Mouse (Mus musculus): ENCODE measurements around the gene Cmtm4.

The Cmtm4 gene

GRCm38 (mm10) chr8:104395703-104396357 is at the start of gene Cmtm4:
Gene Cmtm4 (minus strand): TSS chr8:104395807.
- peak; percentile 56 for DNase-seq (ENCODE audit: low read depth, low spot score)

DNA sequence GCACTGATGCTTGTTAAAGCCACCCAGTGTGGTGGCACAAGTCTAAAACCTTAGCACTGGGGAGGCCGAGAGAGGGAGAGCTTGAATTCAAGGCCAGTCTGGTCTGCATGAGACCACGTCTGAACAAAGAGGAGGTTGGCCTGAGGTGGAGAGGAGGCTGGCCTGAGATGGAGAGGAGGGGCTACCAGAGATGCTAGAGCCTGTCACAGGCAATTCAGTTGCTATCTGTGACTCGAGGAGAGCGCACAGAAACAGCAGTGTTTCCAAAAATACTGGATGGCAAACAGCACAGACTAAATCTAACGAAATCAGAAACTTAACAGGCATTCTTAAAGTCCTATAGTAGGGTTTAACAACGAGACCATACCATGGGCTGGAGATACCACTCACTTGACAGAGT is 49.6 kb upstream of the Cmtm4 start:
- DNase-seq (ENCODE audit: low read depth, low spot score) = no peak

DNA sequence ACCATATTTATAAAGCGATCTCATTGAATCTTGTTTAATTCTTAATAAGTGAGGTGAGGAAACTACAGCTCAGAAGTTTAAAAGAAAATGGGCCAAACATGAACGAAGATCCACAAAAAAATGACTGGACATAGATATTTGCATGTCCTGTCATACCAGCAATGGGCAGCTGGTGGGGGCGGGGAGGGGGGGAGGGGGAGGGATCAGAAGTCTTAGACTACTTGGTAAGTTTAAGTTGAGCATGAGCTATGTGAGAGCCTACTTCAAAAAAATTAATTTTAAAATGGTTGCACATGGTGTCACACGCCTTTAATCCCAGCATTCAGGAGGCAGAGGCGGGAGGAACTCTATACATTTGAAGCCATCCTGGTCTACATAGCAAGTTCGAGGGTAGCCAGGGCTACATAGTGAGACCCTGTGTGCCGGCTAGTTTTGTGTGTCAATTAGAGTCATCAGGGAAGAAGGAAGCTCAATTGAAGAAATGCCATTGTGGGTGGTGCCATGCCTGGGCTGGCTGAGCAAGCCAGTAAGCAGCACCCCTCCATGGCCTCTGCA is 47.6 kb upstream of the Cmtm4 start:
- no peak for DNase-seq (ENCODE audit: low read depth, low spot score)

DNA sequence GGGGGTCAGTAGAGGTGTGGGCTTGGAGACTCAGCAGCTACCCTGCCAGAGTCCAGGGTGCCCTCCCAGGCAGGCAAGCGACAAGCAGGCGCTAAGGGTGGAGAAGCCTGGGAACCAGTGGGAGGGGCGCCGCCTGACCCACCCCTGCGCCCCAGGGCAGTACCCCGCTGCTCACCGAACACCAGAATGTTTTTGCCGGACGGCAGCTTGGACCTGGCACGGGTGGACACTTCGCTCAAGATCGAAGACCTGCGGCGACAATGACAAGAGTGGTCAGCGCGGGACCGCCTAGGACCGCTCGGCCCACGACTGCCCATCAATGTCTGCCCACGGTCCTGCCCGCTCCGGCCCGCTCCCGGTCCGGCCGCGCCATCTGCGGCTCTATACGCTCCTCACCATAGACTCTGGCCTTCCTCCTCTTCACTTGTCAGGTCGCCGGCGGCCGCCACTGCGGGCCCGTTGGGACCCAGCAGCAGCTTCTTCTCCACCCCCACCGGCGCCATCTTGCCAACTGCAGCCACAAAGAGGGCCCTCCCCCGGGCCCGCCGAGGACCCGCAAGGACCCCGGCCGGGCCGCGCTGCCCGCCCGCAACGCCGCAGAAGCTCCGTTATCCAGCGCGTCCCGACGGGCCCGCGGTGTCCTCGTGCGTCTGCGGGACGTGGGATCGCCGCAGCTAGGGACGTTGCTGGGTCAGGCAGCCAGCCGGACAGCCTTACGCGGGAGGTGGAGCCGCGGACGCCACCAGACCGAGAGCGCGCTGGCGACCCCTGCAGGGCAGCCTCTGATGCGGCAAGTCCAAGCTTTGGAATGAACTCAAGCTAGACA is 46.9 kb upstream of the Cmtm4 start, which contains the start of gene Dync1li2:
Gene Dync1li2, minus strand, starts transcription at position 749 of the 826 bp plus-strand sequence.
- peak; percentile 84 for DNase-seq (ENCODE audit: low read depth, low spot score)

DNA sequence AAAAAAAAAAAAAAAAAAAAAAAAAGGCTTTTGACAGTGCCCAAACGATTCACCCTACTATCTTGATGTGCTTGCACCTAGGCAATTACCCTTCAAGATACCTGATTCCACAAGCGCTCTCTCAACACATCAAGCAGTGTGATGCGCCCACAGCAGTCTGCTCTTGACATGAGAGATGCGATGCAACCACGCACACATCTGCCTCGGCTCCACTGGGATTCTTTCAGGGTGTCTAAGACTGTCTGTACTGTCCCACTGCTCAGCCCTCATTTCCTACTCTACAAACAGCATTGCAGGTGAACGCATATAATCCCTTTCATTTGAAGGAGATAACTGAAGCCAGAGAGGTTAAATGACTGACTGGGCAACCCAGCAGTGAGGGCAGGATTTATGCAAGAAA is 46.0 kb upstream of the Cmtm4 start:
- no peak for DNase-seq (ENCODE audit: low read depth, low spot score)

DNA sequence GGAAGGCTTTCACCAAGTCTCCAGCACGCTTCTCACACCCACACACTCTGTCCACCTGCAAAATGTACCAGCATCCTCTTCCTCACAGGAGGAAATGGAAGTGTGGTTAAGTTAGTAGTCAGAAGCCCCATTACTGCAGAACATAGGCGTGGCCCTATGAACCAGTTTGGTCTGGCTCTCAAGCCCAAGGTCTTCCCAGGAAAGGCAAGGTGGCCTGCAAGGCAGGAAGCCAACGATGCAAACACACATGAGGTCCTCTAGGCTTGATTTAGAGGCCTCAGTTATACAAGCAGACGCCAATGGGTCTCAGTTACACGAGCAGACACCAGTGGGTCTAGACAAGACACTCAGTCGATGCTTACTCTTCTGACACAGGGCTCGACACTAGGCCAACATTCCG is 43.9 kb upstream of the Cmtm4 start:
- no peak for DNase-seq (ENCODE audit: low read depth, low spot score)

- no peak for DNase-seq (ENCODE audit: low read depth, low spot score)
Measured at GRCm38 (mm10) chr8:104437494-104438135, 42.0 kb upstream of the Cmtm4 start.

GRCm38 (mm10) chr8:104436591-104436990 is 41.0 kb upstream of the Cmtm4 start:
- no peak for DNase-seq (ENCODE audit: low read depth, low spot score)

- peak; percentile 77 for DNase-seq (ENCODE audit: low read depth, low spot score)
Measured at GRCm38 (mm10) chr8:104436038-104436437, 40.4 kb upstream of the Cmtm4 start.

DNA sequence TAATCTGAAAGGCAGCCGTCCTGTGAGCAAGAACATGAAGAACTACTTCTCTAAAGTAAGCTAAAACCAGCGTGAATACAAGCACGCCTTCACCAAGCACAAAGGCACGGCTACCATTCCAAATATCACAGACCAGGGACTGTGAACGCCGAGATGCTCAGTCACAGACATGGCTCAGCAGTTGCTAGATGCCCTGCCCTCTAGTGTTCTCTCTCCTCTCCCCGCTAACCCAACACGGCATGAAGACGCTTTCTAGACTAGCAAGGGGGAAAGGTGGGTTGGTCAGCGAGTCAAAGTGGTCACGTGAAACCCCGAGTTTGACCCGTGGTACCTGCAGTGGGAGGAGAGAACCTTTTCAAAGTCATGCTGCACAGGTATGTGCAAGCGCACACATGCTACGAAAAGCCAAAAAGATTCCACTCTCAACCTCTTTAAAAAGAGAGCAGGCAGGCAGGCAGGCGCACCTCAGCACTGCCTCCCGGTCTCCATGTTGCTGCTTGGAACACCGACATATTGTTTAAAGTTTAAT is 39.3 kb upstream of the Cmtm4 start:
- DNase-seq (ENCODE audit: low read depth, low spot score) = no peak

- no peak for DNase-seq (ENCODE audit: low read depth, low spot score)
Measured at GRCm38 (mm10) chr8:104434275-104434674, 38.7 kb upstream of the Cmtm4 start.

DNA sequence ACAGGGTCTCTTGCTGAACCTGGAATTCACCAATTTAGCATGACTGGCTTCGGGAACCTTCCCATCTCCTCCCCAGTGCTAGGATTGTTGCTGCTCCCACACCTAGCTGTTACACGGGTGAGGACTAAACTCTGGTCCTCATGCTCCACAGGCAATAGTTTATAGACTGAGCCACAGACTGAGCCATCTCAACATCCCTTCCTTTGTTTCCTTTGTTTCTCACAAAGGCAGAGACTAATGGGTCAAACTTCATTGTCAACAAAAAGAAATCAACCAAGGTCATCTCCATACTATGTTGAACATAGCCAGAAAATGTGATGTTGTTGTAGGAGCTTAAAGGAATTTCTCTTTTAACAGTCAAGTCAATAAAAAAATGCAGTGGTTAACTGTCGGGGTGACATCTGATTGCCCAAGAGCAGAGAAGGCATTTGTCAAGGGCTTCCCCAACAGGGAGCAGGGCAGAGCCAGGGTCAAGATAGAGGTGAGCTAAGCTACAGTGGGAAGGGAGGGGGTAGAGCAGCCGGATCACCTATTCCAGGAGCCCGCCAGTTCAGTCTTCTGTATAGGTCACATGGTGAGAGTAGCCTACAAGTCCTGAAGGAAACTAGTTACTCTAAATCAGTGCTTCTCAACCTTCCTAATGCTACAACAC is 37.7 kb upstream of the Cmtm4 start:
- no peak for DNase-seq (ENCODE audit: low read depth, low spot score)

DNA sequence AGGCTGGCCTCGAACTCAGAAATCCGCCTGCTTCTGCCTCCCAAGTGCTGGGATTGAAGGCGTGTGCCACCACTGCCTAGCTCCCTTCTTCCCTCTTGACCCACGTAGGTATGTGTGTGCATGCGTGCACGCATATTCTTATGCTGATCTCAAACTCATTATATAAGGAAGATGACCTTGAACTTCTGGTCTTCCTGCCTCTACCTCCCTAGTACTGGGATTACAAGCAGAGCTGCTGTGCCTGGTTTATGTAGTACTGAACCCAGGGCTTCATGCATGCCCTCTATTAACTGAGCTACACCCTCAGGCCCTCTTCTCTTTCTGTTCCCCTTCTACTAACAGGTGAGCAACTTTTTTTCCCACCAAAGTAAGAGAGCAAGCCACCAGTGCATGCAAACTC is 37.0 kb upstream of the Cmtm4 start:
- DNase-seq (ENCODE audit: low read depth, low spot score) = no peak

GRCm38 (mm10) chr8:104430230-104430629 is 34.6 kb upstream of the Cmtm4 start:
- DNase-seq (ENCODE audit: low read depth, low spot score) = no peak

DNA sequence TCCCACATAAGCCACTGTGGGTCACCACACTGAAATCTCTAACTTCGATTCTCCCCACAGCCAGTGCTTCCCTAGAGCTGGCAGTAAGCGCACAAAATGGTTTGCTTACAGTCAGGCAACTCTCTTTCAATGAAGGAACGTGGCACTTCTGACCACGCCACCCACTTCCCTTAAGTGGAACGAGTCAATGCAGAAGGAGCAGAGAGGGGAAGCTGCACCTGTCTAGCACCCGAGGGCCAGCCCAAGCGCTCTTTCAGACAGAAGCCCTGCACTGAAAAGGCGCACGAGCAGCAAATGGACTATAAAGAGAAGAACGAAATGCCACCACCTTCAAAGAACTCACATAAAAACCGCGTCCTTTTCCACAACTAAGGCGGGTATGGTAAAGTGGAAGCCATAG is 32.1 kb upstream of the Cmtm4 start:
- DNase-seq (ENCODE audit: low read depth, low spot score) = no peak

GRCm38 (mm10) chr8:104422313-104422712 is 26.7 kb upstream of the Cmtm4 start:
- no peak for DNase-seq (ENCODE audit: low read depth, low spot score)

GRCm38 (mm10) chr8:104416022-104416421 is 20.4 kb upstream of the Cmtm4 start:
- no peak for DNase-seq (ENCODE audit: low read depth, low spot score)

DNA sequence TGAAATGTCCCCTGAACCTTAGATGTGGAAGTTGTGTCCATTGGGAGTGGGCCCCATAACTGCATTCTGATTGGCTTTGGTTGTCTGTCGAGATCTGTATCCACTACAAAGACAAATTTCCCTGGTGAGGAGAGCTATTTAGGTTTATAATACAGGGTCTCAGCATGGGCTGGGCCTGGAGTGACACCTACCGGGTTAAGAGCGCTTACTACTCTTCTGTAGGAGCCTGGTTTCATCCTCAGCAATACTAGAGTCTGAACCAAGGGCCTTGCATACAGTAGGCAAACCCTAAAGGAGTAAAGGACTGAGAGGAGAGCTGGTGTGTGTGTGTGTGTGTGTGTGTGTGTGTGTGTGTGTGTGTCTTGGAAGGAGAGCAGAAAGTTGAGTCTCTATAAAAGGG is 18.6 kb upstream of the Cmtm4 start:
- no peak for DNase-seq (ENCODE audit: low read depth, low spot score)

GRCm38 (mm10) chr8:104413770-104414169 is 18.2 kb upstream of the Cmtm4 start:
- no peak for DNase-seq (ENCODE audit: low read depth, low spot score)

GRCm38 (mm10) chr8:104412805-104413532 is 17.4 kb upstream of the Cmtm4 start:
- no peak for DNase-seq (ENCODE audit: low read depth, low spot score)

DNA sequence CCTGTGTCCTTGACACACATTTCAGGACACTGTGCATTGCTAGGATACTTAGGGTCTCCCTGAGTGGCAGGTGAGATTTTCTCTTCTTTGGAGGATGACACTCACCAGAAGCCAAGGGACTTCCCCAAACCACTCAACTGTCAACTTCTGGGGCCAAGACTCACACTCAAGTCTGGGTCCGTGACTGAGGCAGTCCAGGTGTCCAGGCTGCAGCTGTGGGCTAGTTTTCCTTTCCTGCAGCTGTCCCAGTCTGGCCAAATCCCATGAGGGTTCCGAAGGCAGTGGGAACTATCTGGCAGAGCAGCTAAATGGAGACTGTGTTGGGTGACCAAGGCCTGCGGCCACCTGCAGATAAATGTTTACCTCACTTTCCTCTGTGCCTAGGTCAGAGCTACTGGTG is 16.4 kb upstream of the Cmtm4 start:
- no peak for DNase-seq (ENCODE audit: low read depth, low spot score)
